Mouse (Mus musculus): Measurements from ENCODE around the gene Bub3.

GRCm38 (mm10) chr7:131609677-131610076 lies 49.7 kb downstream of the Bub3 start:
- no peak for TF ChIP-seq CTCF (IDR thresholded peaks at IDR 0.05; ENCODE audit: insufficient read depth, low read depth, low read length)
- TF ChIP-seq POLR2A (IDR thresholded peaks at IDR 0.05; ENCODE audit: insufficient read depth, low read depth, low read length), result no peak

Data from olfactory bulb, adult 2 months (tissue).